Mouse (Mus musculus) MEL (cell line): Measurements from ENCODE around the gene Mdk. TPM values are rescaled to one million over a fixed set of nuclear protein-coding genes. Genes with fewer than 3 reads are reported as not detected.

Experiments used
- DNase-seq: peaks from one replicate; pipeline ENCODE4 v3.0.0; 2011; ENCODE audit warnings: low read depth, low spot score
- H3K27ac ChIP-seq: 2 replicates; pipeline ENCODE4 v1.5.1; 2012; ENCODE audit warnings: low read depth, mild to moderate bottlenecking, control low read depth, low read length, moderate library complexity; ENCODE audit not compliant: control insufficient read depth
- H3K27me3 ChIP-seq, 2 experiments: fragments of 150-350 bp in 1 of 2; sonication (generic) in 1 of 2; 2 replicates each; pipeline ENCODE4 v1.6.1; 2012; ENCODE audit warnings: low read length in 2 of 2, mild to moderate bottlenecking in 2 of 2, improper control_type of control experiment in 1 of 2, moderate library complexity in 1 of 2; ENCODE audit not compliant: insufficient read depth in 2 of 2, control insufficient read depth in 1 of 2
- H3K36me3 ChIP-seq, 2 experiments: 2 replicates each; pipeline ENCODE4 v1.6.1; 2012 to 2014; ENCODE audit warnings: low read length in 2 of 2, improper control_type of control experiment in 1 of 2, inconsistent platforms in 1 of 2, mild to moderate bottlenecking in 1 of 2; ENCODE audit not compliant: insufficient read depth in 2 of 2, control insufficient read depth in 1 of 2
- H3K4me1 ChIP-seq, 2 experiments: fragments of 150-350 bp in 1 of 2; sonication (generic) in 1 of 2; 2 replicates each; pipeline ENCODE4 v1.6.1; 2012; ENCODE audit warnings: low read length in 2 of 2, improper control_type of control experiment in 1 of 2, mild to moderate bottlenecking in 1 of 2; ENCODE audit not compliant: insufficient read depth in 2 of 2, control insufficient read depth in 1 of 2
- H3K4me3 ChIP-seq, 2 experiments: fragments of 150-350 bp in 1 of 2; sonication (generic) in 1 of 2; 2 replicates each; pipeline ENCODE4 v1.5.1; 2012; ENCODE audit warnings: low read depth in 2 of 2, low read length in 2 of 2, mild to moderate bottlenecking in 2 of 2, moderate library complexity in 2 of 2, control low read depth in 1 of 2, improper control_type of control experiment in 1 of 2; ENCODE audit not compliant: control insufficient read depth in 1 of 2, insufficient read depth in 1 of 2
- H3K79me2 ChIP-seq: 2 replicates; pipeline ENCODE4 v1.6.1; 2012; ENCODE audit warnings: mild to moderate bottlenecking, low read length, moderate library complexity; ENCODE audit not compliant: control insufficient read depth, poor library complexity, insufficient read depth
- H3K9ac ChIP-seq: 2 replicates; pipeline ENCODE4 v1.6.1; 2012; ENCODE audit warnings: low read depth, mild to moderate bottlenecking, control low read depth, low read length, moderate library complexity; ENCODE audit not compliant: control insufficient read depth, poor library complexity, severe bottlenecking
- H3K9me3 ChIP-seq: fragments of 150-350 bp; sonication (generic); replicated peaks from 2 replicates; pipeline ENCODE4 v1.6.1; 2012; ENCODE audit warnings: mild to moderate bottlenecking, low read length, improper control_type of control experiment, moderate library complexity; ENCODE audit not compliant: insufficient read depth
- BHLHE40 ChIP-seq: IDR thresholded peaks from 2 replicates; pipeline ENCODE4 v1.6.1; 2012; ENCODE audit warnings: low read depth, mild to moderate bottlenecking, inconsistent platforms, low read length, improper control_type of control experiment, borderline replicate concordance
- CHD1 ChIP-seq: IDR thresholded peaks from 2 replicates; pipeline ENCODE4 v1.6.1; 2012; ENCODE audit warnings: low read depth, mild to moderate bottlenecking, inconsistent platforms, low read length, improper control_type of control experiment
- CTCF ChIP-seq, 3 experiments: IDR thresholded peaks in 2 of 3; conservative IDR thresholded peaks in 1 of 3; 2 replicates each; pipeline ENCODE4 v1.5.1; 2011 to 2012; ENCODE audit warnings: low read length in 3 of 3, low read depth in 2 of 3, mild to moderate bottlenecking in 2 of 3, improper control_type of control experiment in 1 of 3, inconsistent platforms in 1 of 3, mixed read lengths in 1 of 3, moderate library complexity in 1 of 3; ENCODE audit not compliant: control insufficient read depth in 1 of 3, insufficient read depth in 1 of 3, poor library complexity in 1 of 3, severe bottlenecking in 1 of 3
- E2F4 ChIP-seq: IDR thresholded peaks from 2 replicates; pipeline ENCODE4 v1.6.1; 2011; ENCODE audit warnings: low read depth, low read length, improper control_type of control experiment, borderline replicate concordance
- ELF1 ChIP-seq: IDR thresholded peaks from 2 replicates; pipeline ENCODE4 v1.6.1; 2014; ENCODE audit warnings: low read depth, mild to moderate bottlenecking, inconsistent platforms, low read length, improper control_type of control experiment, moderate library complexity
- EP300 ChIP-seq, 2 experiments: IDR thresholded peaks; 2 replicates each; pipeline ENCODE4 v1.6.1; 2011; ENCODE audit warnings: improper control_type of control experiment in 2 of 2, low read length in 2 of 2, low read depth in 1 of 2, mild to moderate bottlenecking in 1 of 2
- ETS1 ChIP-seq: IDR thresholded peaks from 2 replicates; pipeline ENCODE4 v1.6.1; 2012; ENCODE audit warnings: low read depth, mild to moderate bottlenecking, inconsistent platforms, low read length, improper control_type of control experiment, moderate library complexity
- GABPA ChIP-seq: IDR thresholded peaks from 2 replicates; pipeline ENCODE4 v1.6.1; 2012; ENCODE audit warnings: low read depth, mild to moderate bottlenecking, inconsistent platforms, low read length, improper control_type of control experiment, moderate library complexity
- GATA1 ChIP-seq: IDR thresholded peaks from 2 replicates; pipeline ENCODE4 v1.6.1; 2011; ENCODE audit warnings: low read depth, low read length, improper control_type of control experiment
- HCFC1 ChIP-seq: IDR thresholded peaks from 2 replicates; pipeline ENCODE4 v1.6.1; 2012; ENCODE audit warnings: low read depth, mild to moderate bottlenecking, inconsistent platforms, low read length, improper control_type of control experiment, moderate library complexity
- JUND ChIP-seq: IDR thresholded peaks from 2 replicates; pipeline ENCODE4 v1.6.1; 2011; ENCODE audit warnings: low read depth, mild to moderate bottlenecking, improper control_type of control experiment, low read length
- KAT2A ChIP-seq: conservative IDR thresholded peaks from 2 replicates; pipeline ENCODE4 v1.6.1; 2012; ENCODE audit warnings: low read depth, low read length, improper control_type of control experiment, inconsistent platforms
- MAFK ChIP-seq: IDR thresholded peaks from 2 replicates; pipeline ENCODE4 v1.6.1; 2011; ENCODE audit warnings: low read depth, mild to moderate bottlenecking, low read length, improper control_type of control experiment, borderline replicate concordance
- MAX ChIP-seq: IDR thresholded peaks from 2 replicates; pipeline ENCODE4 v1.6.1; 2011; ENCODE audit warnings: low read length, improper control_type of control experiment
- MEF2A ChIP-seq: IDR thresholded peaks from 2 replicates; pipeline ENCODE4 v1.6.1; 2014; ENCODE audit warnings: low read depth, mild to moderate bottlenecking, inconsistent platforms, low read length, improper control_type of control experiment; ENCODE audit not compliant: poor library complexity, insufficient replicate concordance, severe bottlenecking; ENCODE audit errors: extremely low read depth
- MXI1 ChIP-seq: IDR thresholded peaks from 2 replicates; pipeline ENCODE4 v1.6.1; 2011; ENCODE audit warnings: mild to moderate bottlenecking, low read depth, low read length, improper control_type of control experiment
- MYB ChIP-seq: IDR thresholded peaks from 2 replicates; pipeline ENCODE4 v1.6.1; 2011; ENCODE audit warnings: mild to moderate bottlenecking, low read depth, low read length, improper control_type of control experiment
- MYC ChIP-seq: IDR thresholded peaks from 2 replicates; pipeline ENCODE4 v1.6.1; 2011; ENCODE audit warnings: low read depth, mild to moderate bottlenecking, low read length, improper control_type of control experiment, moderate library complexity
- NELFE ChIP-seq: IDR thresholded peaks from 2 replicates; pipeline ENCODE4 v1.6.1; 2011; ENCODE audit warnings: low read depth, low read length, improper control_type of control experiment
- NRF1 ChIP-seq: IDR thresholded peaks from 2 replicates; pipeline ENCODE4 v1.6.1; 2014; ENCODE audit warnings: low read depth, mild to moderate bottlenecking, inconsistent platforms, low read length, improper control_type of control experiment, moderate library complexity; ENCODE audit not compliant: poor library complexity, insufficient read depth, severe bottlenecking
- POLR2A ChIP-seq, 2 experiments: IDR thresholded peaks; 2 replicates each; pipeline ENCODE4 v1.6.1; 2011 to 2012; ENCODE audit warnings: low read length in 2 of 2, mild to moderate bottlenecking in 2 of 2, control low read depth in 1 of 2, improper control_type of control experiment in 1 of 2, low read depth in 1 of 2, moderate library complexity in 1 of 2; ENCODE audit not compliant: control insufficient read depth in 1 of 2, insufficient read depth in 1 of 2, poor library complexity in 1 of 2
- POLR2AphosphoS5 ChIP-seq: IDR thresholded peaks from 2 replicates; pipeline ENCODE4 v1.6.1; 2012; ENCODE audit warnings: low read depth, borderline replicate concordance, mild to moderate bottlenecking, inconsistent platforms, low read length, moderate library complexity, mixed read lengths
- RAD21 ChIP-seq: IDR thresholded peaks from 2 replicates; pipeline ENCODE4 v1.6.1; 2011; ENCODE audit warnings: mild to moderate bottlenecking, low read depth, low read length, improper control_type of control experiment
- RCOR1 ChIP-seq: IDR thresholded peaks from 2 replicates; pipeline ENCODE4 v1.6.1; 2012; ENCODE audit warnings: low read depth, mild to moderate bottlenecking, inconsistent platforms, low read length, improper control_type of control experiment
- SIN3A ChIP-seq: IDR thresholded peaks from 2 replicates; pipeline ENCODE4 v1.6.1; 2012; ENCODE audit warnings: low read length, improper control_type of control experiment, inconsistent platforms
- SMC3 ChIP-seq: IDR thresholded peaks from 2 replicates; pipeline ENCODE4 v1.6.1; 2011; ENCODE audit warnings: low read depth, low read length, improper control_type of control experiment
- TAL1 ChIP-seq: IDR thresholded peaks from 2 replicates; pipeline ENCODE4 v1.6.1; 2012; ENCODE audit warnings: mild to moderate bottlenecking, inconsistent platforms, low read length, moderate library complexity, mixed read lengths
- TBP ChIP-seq: IDR thresholded peaks from 2 replicates; pipeline ENCODE4 v1.8.0; 2011; ENCODE audit warnings: low read depth, low read length, improper control_type of control experiment
- TCF12 ChIP-seq: IDR thresholded peaks from 2 replicates; pipeline ENCODE4 v1.6.1; 2014; ENCODE audit warnings: low read depth, mild to moderate bottlenecking, inconsistent platforms, low read length, improper control_type of control experiment, moderate library complexity
- UBTF ChIP-seq: IDR thresholded peaks from 2 replicates; pipeline ENCODE4 v1.6.1; 2012; ENCODE audit warnings: low read depth, mild to moderate bottlenecking, inconsistent platforms, low read length, improper control_type of control experiment, moderate library complexity, borderline replicate concordance; ENCODE audit not compliant: insufficient read depth
- USF1 ChIP-seq: IDR thresholded peaks from 2 replicates; pipeline ENCODE4 v1.6.1; 2014; ENCODE audit warnings: low read depth, mild to moderate bottlenecking, inconsistent platforms, low read length, improper control_type of control experiment, moderate library complexity
- USF2 ChIP-seq, 2 experiments: IDR thresholded peaks; 2 replicates each; pipeline ENCODE4 v1.6.1; 2011 to 2012; ENCODE audit warnings: improper control_type of control experiment in 2 of 2, low read length in 2 of 2, borderline replicate concordance in 1 of 2, inconsistent platforms in 1 of 2, low read depth in 1 of 2, mild to moderate bottlenecking in 1 of 2; ENCODE audit not compliant: insufficient read depth in 1 of 2
- ZC3H11A ChIP-seq: IDR thresholded peaks from 2 replicates; pipeline ENCODE4 v1.6.1; 2012; ENCODE audit warnings: low read depth, mild to moderate bottlenecking, inconsistent platforms, low read length, improper control_type of control experiment
- ZMIZ1 ChIP-seq: IDR thresholded peaks from 2 replicates; pipeline ENCODE4 v1.6.1; 2012; ENCODE audit warnings: low read depth, mild to moderate bottlenecking, inconsistent platforms, low read length, improper control_type of control experiment, moderate library complexity
- ZNF384 ChIP-seq: IDR thresholded peaks from 2 replicates; pipeline ENCODE4 v1.6.1; 2012; ENCODE audit warnings: low read depth, mild to moderate bottlenecking, inconsistent platforms, low read length, improper control_type of control experiment
- polyA plus RNA-seq, 2 experiments: library from polyadenylated mRNA; stranded (reverse) in 1 of 2; unstranded in 1 of 2; fragments of >175 nt in 1 of 2; fragments of >200 nt in 1 of 2; gene quantifications; 2 replicates each; pipeline versions ENCODE4 v1.2.1 to v1.2.4; 2012; ENCODE audit warnings: low replicate concordance in 2 of 2, low read depth in 1 of 2; ENCODE audit not compliant: insufficient read length in 2 of 2, insufficient read depth in 1 of 2, missing spikeins in 1 of 2
- total RNA-seq: library from RNA; depleted of rRNA; stranded (reverse); fragments of 300-350 nt; gene quantifications from 2 replicates; pipeline ENCODE4 v1.2.3, GENCODE M21; 2012

The Mdk gene
- total and polyA plus RNA-seq, 3 experiments, result 0.19 to 3.4 TPM; not detected in 1

DNA sequence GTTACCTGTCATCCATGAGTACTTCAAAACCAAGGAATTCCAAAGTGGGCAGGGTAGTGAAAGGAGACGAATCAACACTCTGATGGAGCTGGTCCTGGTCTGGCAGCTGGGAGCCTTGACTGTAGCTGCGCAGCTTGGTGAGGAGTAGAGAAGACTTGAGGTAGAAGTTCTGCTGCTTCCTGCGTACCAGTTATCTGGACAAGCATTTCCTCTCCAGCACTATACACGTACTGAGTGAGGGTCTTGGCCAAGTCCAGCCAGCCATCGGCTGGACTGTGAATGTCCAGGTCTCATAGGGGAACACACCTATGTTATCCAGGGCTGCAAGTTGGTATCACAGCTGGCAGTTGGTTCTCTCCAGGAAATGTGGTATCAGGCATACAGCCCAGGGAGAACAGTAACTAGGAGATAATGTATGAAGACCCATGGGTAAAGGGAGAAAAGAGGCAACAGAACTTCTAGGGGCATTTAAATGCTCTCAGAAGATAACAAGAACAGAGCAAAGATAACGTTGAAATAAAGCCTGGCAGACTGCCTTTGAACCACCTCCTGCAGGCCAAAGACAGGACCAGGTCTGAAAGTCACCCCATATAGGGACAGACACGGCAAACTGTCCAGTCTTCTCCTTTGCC is 15.6 kb downstream of the Mdk start:
- Histone ChIP-seq H3K9me3 (no peaks in the 10 kb centered on the region), H3K4me3 (0 out of 4 replicates have a peak overlapping the region, but pooled peaks of 1 of the 2 experiments have one; percentile 7), H3K36me3 (peaks cover 4 to 49% of the 10 kb centered on the region in 2 experiments), H3K9ac (peak overlapping the region; percentile 40), H3K79me2 (peaks cover 2% of the 10 kb centered on the region; the same call in 1 of the 2 replicates), H3K27ac (peak overlapping the region; percentile 72), H3K4me1 (peaks cover 42 to 56% of the 10 kb centered on the region in 2 experiments), H3K27me3 (no peaks in the 10 kb centered on the region)
- DNase-seq, result peak; percentile 79
- TF ChIP-seq RCOR1 (peak; percentile 84), NELFE (peak; percentile 11; the same call in 1 of the 2 replicates), UBTF (no peak), USF2 (IDR thresholded peaks at IDR 0.05; ENCODE audit: borderline replicate concordance in 1 of 2, insufficient read depth in 1 of 2, low read depth in 1 of 2, low read length in 2 of 2) (no peak), MXI1 (peak; percentile 76), MAX (0 out of 2 replicates have a peak, but pooled peaks have one; percentile 24), TAL1 (peak; percentile 73), ZNF384 (no peak), E2F4 (no peak), MYB (peak; percentile 84), RAD21 (no peak), CTCF (IDR thresholded peaks at IDR 0.05 in 2 of 3, conservative IDR thresholded peaks at IDR 0.05 in 1 of 3; ENCODE audit: control insufficient read depth in 1 of 3, insufficient read depth in 1 of 3, low read depth in 2 of 3, low read length in 3 of 3, poor library complexity in 1 of 3, severe bottlenecking in 1 of 3) (no peak), GABPA (no peak), NRF1 (peak; percentile 17; the same call in 1 of the 2 replicates), JUND (0 out of 2 replicates have a peak, but pooled peaks have one; percentile 10), ETS1 (peak; percentile 92), TCF12 (peak; percentile 99), HCFC1 (peak; percentile 31; the same call in 1 of the 2 replicates), CHD1 (0 out of 2 replicates have a peak, but pooled peaks have one; percentile 40), SIN3A (peak; percentile 93), ZC3H11A (no peak), POLR2A (IDR thresholded peaks at IDR 0.05; ENCODE audit: control insufficient read depth in 1 of 2, insufficient read depth in 1 of 2, low read depth in 1 of 2, low read length in 2 of 2, poor library complexity in 1 of 2) (no peak; a peak in 1 of 4 replicates), KAT2A (no peak), TBP (no peak), ELF1 (0 out of 2 replicates have a peak, but pooled peaks have one; percentile 54), GATA1 (peak; percentile 99), BHLHE40 (0 out of 2 replicates have a peak, but pooled peaks have one; percentile 25), MEF2A (no peak), MYC (0 out of 2 replicates have a peak, but pooled peaks have one; percentile 51), ZMIZ1 (0 out of 2 replicates have a peak, but pooled peaks have one; percentile 18), SMC3 (no peak), POLR2AphosphoS5 (no peak), MAFK (peak; percentile 42; the same call in 1 of the 2 replicates), USF1 (no peak), EP300 (IDR thresholded peaks at IDR 0.05; ENCODE audit: low read depth in 1 of 2, low read length in 2 of 2) (peak; percentile 99)
